Mouse (Mus musculus) olfactory bulb, adult 2 months (tissue): Measurements from ENCODE around the gene Piwil1.

Experiments used
- CTCF ChIP-seq: fragments of 200-500 bp; IDR thresholded peaks from 2 replicates; pipeline ENCODE4 v1.5.1; 2012; ENCODE audit warnings: low read depth, mild to moderate bottlenecking, low read length, moderate library complexity; ENCODE audit not compliant: insufficient read depth
- POLR2A ChIP-seq: fragments of 200-500 bp; IDR thresholded peaks from 2 replicates; pipeline ENCODE4 v1.6.1; 2012; ENCODE audit warnings: mild to moderate bottlenecking, low read depth, low read length, moderate library complexity; ENCODE audit not compliant: insufficient read depth

DNA sequence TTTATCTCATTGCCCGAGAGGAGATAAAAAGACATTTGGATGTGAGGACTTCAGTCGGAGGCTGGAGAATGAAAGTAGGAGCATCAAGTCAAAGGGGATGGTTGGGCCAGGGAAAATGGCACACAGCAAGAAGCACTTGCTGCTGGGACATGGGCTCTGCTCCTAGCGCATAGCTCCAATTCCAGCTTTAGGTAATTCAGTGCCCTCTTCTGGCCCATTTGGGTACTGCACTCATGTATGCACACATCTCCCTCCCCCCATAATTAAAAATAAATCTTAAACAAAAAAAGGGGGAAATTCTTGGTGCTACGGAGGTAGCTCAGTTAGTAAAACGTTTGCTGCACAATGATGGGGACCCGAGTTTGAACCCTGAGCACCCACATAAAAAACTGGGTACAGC, 9.5 kb downstream of the Piwil1 start:
- TF ChIP-seq CTCF (no peak), POLR2A (no peak)
